Mouse (Mus musculus) stomach, embryonic 16.5 days (tissue): Measurements from ENCODE around the gene Eif4b. TPM values are rescaled to one million over a fixed set of nuclear protein-coding genes. Genes with fewer than 3 reads are reported as not detected.

Experiments
- ATAC-seq: fragments of 200-750 bp; cut with Nextera tagmentation; 2 replicates; pipeline ENCODE4 v1.8.0; 2017; ENCODE audit warnings: moderate number of reproducible peaks, moderate TSS enrichment; ENCODE audit not compliant: insufficient read depth, low FRiP score
- H3K27ac ChIP-seq: fragments of 300-500 bp; sonication (generic); 2 replicates; pipeline ENCODE4 v1.5.1; 2014; ENCODE audit warnings: low read length
- H3K27me3 ChIP-seq: fragments of 300-500 bp; sonication (generic); 2 replicates; pipeline ENCODE4 v1.6.1; 2014; ENCODE audit warnings: low read length, control low read depth, mixed read lengths; ENCODE audit not compliant: control insufficient read depth, insufficient read depth
- H3K36me3 ChIP-seq: fragments of 300-500 bp; sonication (generic); 2 replicates; pipeline ENCODE4 v1.6.1; 2014; ENCODE audit warnings: low read length; ENCODE audit not compliant: control insufficient read depth, insufficient read depth
- H3K4me1 ChIP-seq: fragments of 300-500 bp; sonication (generic); 2 replicates; pipeline ENCODE4 v1.6.1; 2014; ENCODE audit warnings: low read length, control low read depth, mixed read lengths; ENCODE audit not compliant: control insufficient read depth, insufficient read depth
- H3K4me2 ChIP-seq: fragments of 300-500 bp; sonication (generic); 2 replicates; pipeline ENCODE4 v1.6.1; 2014; ENCODE audit warnings: low read depth, low read length, mixed read lengths
- H3K4me3 ChIP-seq: fragments of 300-500 bp; sonication (generic); replicated peaks from 2 replicates; pipeline ENCODE4 v1.5.1; 2014; ENCODE audit warnings: mild to moderate bottlenecking, low read length
- H3K9ac ChIP-seq: fragments of 300-500 bp; sonication (generic); 2 replicates; pipeline ENCODE4 v1.6.1; 2014; ENCODE audit warnings: low read length
- H3K9me3 ChIP-seq: fragments of 300-500 bp; sonication (generic); replicated peaks from 2 replicates; pipeline ENCODE4 v1.6.1; 2016; ENCODE audit warnings: low read length, control low read depth; ENCODE audit not compliant: control insufficient read depth
- WGBS: fragments of 180-500 bp; shearing (Covaris S2); extraction: QIAGEN DNeasy Blood & Tissue Kit; methylation state at CpG from one replicate; pipeline ENCODE4 v1.1.7; 2014; 5-methylcytosine and 5-hydroxymethylcytosine counted together
- polyA plus RNA-seq: library from polyadenylated mRNA; unstranded; fragments of >200 nt; fragmentation: Nextera tagmentation; extraction: Ambion mirVana; gene quantifications from 2 replicates; pipeline ENCODE4 v1.2.1, GENCODE M21; 2015

The Eif4b gene
- polyA plus RNA-seq: 108 and 122 TPM in 2 replicates

DNA sequence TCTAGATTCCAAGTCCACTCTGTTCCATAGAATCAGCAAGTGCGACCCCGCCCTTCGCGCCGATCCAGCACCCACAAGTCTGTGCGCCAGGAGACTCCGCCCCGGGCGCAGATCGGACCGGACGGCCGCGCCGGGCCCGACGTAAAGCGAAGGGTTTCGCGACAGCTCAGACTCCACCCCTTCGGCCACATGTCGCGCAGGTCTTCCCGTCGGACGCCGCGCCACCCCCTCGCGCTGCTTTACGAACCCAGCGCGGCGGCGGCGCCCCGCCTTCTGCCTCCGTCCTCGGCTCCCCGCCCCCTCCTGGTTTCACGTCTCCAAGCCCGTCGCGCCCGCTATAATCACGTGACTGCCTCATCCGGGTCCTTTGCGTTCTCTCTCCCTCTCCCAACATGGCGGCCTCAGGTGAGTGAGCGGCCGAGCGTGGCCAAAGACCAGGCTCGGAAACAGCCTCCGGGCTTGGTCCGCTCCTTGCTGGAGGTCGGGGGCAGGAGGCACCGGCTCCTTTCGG is at the start of gene Eif4b:
Eif4b (plus strand) TSS at position 215 of the 511 bp plus-strand sequence.
- WGBS: under 1% methylated on average over 58 of the region's 58 CpGs
- ATAC-seq: peak; percentile 95
- no peaks in the 10 kb centered on the region for H3K27me3 ChIP-seq
- H3K4me1 ChIP-seq: peaks cover 13% of the 10 kb centered on the region
- no peaks in the 10 kb centered on the region for H3K36me3 ChIP-seq
- no peaks in the 10 kb centered on the region for H3K9me3 ChIP-seq
- peak within 1 kb of the TSS; percentile 99 for H3K4me3 ChIP-seq
- H3K27ac ChIP-seq: peak within 1 kb of the TSS; percentile 97
- peak within 1 kb of the TSS; percentile 99 for H3K9ac ChIP-seq
- H3K4me2 ChIP-seq: peak within 1 kb of the TSS; percentile 94

- Histone ChIP-seq H3K36me3 (no peaks in the 10 kb centered on the region), H3K9me3 (no peaks in the 10 kb centered on the region), H3K9ac (no peak overlapping the region), H3K27me3 (no peaks in the 10 kb centered on the region), H3K4me1 (peaks cover 36% of the 10 kb centered on the region), H3K4me3 (no peak overlapping the region), H3K27ac (peak overlapping the region; percentile 73), H3K4me2 (no peak overlapping the region)
- 46% methylated on average over 8 of the region's 8 CpGs for WGBS
- ATAC-seq: no peak
Observed at GRCm38 (mm10) chr15:102023888-102024287, 49.7 kb upstream of the Eif4b start.

DNA sequence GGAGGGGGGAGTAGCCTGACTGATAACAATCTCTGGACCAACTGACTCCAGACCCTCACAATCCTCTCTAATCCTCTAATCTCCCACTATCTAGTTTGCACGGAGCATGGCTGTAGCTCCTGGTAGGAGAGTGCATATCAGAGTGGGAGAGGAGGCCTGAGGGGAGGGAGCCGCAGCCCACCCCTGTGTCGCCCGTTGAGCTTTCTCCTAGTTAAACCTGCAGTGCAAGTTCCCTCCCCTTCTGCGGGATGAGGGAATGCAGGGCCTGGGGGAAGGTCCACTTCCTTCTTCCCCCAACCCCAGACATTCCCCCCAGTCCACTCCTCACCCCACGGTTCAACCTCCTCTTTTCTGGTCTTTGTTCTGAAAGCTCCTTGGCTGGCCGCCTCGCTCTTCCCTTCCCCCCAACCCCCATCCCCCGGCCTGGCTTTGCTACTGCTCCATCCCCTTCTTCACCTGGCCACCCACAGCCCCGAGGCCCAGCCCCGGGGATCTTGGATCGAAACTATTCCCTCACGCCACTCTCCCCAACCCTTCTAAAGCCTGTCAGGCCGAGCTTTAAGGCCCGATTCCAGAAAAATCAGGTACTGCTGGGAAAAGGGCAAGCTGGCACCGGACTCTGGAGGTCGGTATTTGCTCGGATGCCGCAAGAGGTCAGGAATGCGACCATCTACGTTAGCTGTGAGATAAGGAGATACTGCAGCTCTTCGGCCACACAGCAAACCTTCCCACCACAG is 48.3 kb upstream of the Eif4b start:
- peak overlapping the region; percentile 53 for H3K4me2 ChIP-seq
- peak overlapping the region; percentile 67 for H3K9ac ChIP-seq
- peak overlapping the region; percentile 28 for H3K4me3 ChIP-seq
- WGBS: 10% methylated on average over 22 of the region's 22 CpGs
- H3K4me1 ChIP-seq: peaks cover 39% of the 10 kb centered on the region
- no peaks in the 10 kb centered on the region for H3K36me3 ChIP-seq
- H3K27ac ChIP-seq: peak overlapping the region; percentile 73
- H3K27me3 ChIP-seq: no peaks in the 10 kb centered on the region
- ATAC-seq: peak; percentile 27; the same call in 1 of the 2 replicates
- H3K9me3 ChIP-seq: no peaks in the 10 kb centered on the region

DNA sequence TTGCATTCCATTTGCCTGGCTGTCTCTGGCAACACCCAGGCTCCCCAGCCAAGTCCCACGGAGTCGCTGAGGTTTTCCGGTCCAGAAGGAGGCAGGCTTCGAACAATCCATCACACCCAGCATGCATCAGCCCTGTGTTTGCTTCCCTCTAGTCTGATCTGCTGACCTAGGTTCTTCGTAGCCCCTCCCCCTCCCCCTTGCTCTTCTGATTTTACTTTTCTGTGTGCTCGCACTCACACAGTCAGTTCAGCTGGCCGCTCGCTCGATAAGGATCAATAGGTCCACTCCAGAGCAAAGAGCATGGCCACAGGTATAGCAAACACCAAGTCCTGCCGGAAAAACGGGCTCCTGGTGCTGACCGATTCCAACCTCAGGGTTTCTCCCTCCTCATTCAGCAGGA is 47.1 kb upstream of the Eif4b start:
- Histone ChIP-seq H3K4me1 (peaks cover 39% of the 10 kb centered on the region), H3K4me2 (peak overlapping the region; percentile 53), H3K27ac (peak overlapping the region; percentile 73), H3K9me3 (no peaks in the 10 kb centered on the region), H3K36me3 (no peaks in the 10 kb centered on the region), H3K4me3 (no peak overlapping the region), H3K27me3 (no peaks in the 10 kb centered on the region), H3K9ac (peak overlapping the region; percentile 32)
- ATAC-seq: 0 out of 2 replicates have a peak, but pooled peaks have one; percentile 13
- 20% methylated on average over 12 of the region's 12 CpGs for WGBS

DNA sequence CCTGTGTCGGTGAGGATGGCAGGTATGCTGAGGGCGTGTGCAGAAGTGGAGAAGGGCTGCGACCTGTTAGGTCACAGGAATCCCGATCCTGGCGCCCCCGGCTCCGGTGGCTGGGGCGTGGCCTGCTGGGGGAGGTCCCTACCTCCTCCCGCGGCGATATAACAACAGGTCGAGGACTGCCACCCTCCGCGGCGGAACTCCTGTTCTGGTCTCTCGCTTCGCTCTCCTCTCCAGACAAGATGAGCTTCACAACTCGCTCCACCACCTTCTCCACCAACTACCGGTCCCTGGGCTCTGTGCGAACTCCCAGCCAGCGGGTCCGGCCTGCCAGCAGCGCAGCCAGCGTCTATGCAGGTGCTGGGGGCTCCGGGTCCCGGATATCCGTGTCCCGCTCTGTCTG is 45.5 kb upstream of the Eif4b start, which contains the start of gene Krt18:
Krt18 (plus strand) TSS at position 141 of the 400 bp plus-strand sequence.
- ATAC-seq: peak; percentile 68; the same call in 1 of the 2 replicates
- Histone ChIP-seq H3K9me3 (no peaks in the 10 kb centered on the region), H3K27ac (peak within 1 kb of the TSS; percentile 86), H3K36me3 (no peaks in the 10 kb centered on the region), H3K4me1 (peaks cover 34% of the 10 kb centered on the region), H3K9ac (peak within 1 kb of the TSS; percentile 79), H3K27me3 (no peaks in the 10 kb centered on the region), H3K4me2 (peak within 1 kb of the TSS; percentile 45), H3K4me3 (peak within 1 kb of the TSS; percentile 55)
- 2% methylated on average over 28 of the region's 28 CpGs for WGBS

- no peak for ATAC-seq
- Histone ChIP-seq H3K4me1 (0 out of 2 replicates have a peak, but pooled peaks cover 3% of the 10 kb centered on the region), H3K9me3 (no peaks in the 10 kb centered on the region), H3K4me2 (no peak overlapping the region), H3K27me3 (no peaks in the 10 kb centered on the region), H3K36me3 (no peaks in the 10 kb centered on the region), H3K9ac (no peak overlapping the region), H3K4me3 (no peak overlapping the region), H3K27ac (no peak overlapping the region)
- WGBS: 50% methylated on average over 16 of the region's 16 CpGs
Observed at GRCm38 (mm10) chr15:102034121-102035053, 39.2 kb upstream of the Eif4b start.

DNA sequence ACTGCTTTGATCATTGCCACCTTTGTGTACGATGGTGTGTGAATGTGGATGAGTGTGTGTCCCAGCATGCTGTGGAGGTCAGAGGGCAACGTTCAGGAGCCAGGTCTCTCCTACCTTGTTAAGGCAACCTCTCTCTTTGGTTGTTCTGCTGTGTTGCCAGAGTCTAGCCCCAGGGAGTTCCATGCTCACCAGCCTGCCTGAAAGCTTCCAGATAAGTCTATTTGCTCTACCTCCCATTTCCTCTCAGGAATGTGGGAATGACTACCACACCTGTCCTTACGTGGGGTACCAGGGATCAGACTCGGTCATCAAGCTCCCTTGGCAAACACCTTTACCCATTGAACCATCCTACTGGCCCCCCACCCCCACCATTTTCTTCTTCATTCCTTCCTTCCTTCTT is 33.3 kb upstream of the Eif4b start:
- 49% methylated on average over 4 of the region's 4 CpGs for WGBS
- Histone ChIP-seq H3K27me3 (no peaks in the 10 kb centered on the region), H3K4me3 (no peak overlapping the region), H3K36me3 (no peaks in the 10 kb centered on the region), H3K4me2 (no peak overlapping the region), H3K9ac (no peak overlapping the region), H3K27ac (no peak overlapping the region), H3K9me3 (no peaks in the 10 kb centered on the region), H3K4me1 (no peaks in the 10 kb centered on the region)
- no peak for ATAC-seq

- H3K27ac ChIP-seq: no peak overlapping the region
Observed at GRCm38 (mm10) chr15:102041951-102042350, 31.6 kb upstream of the Eif4b start.

More at GRCm38 (mm10) chr15:102041951-102042350, 31.6 kb upstream of the Eif4b start:
- H3K9me3 ChIP-seq: no peaks in the 10 kb centered on the region
- WGBS: 33% methylated on average over 7 of the region's 7 CpGs
- no peaks in the 10 kb centered on the region for H3K36me3 ChIP-seq
- H3K4me2 ChIP-seq: peak overlapping the region; percentile 37; the same call in 1 of the 2 replicates
- H3K4me1 ChIP-seq: no peaks in the 10 kb centered on the region
- H3K9ac ChIP-seq: peak overlapping the region; percentile 0; the same call in 1 of the 2 replicates
- no peak for ATAC-seq
- no peak overlapping the region for H3K4me3 ChIP-seq
- no peaks in the 10 kb centered on the region for H3K27me3 ChIP-seq
